Mouse (Mus musculus) cerebellum, postnatal 10 days (tissue): ENCODE results near the gene Egln3.
A peak's percentile ranks its signal among the peaks of the same experiment; 100 is the strongest.

Experiments used
- DNase-seq, 2 experiments: peaks; one replicate each; pipeline ENCODE4 v3.0.0; 2021; ENCODE audit warnings: mixed read lengths in 2 of 2

The Egln3 gene

GRCm38 (mm10) chr12:54203656-54204045 is at the start of gene Egln3:
Gene Egln3, minus strand, starts transcription at chr12:54203860.
- peak; percentile 76 to 85 for DNase-seq

- DNase-seq = no peak
Observed at GRCm38 (mm10) chr12:54253449-54253848, 49.8 kb upstream of the Egln3 start.

DNA sequence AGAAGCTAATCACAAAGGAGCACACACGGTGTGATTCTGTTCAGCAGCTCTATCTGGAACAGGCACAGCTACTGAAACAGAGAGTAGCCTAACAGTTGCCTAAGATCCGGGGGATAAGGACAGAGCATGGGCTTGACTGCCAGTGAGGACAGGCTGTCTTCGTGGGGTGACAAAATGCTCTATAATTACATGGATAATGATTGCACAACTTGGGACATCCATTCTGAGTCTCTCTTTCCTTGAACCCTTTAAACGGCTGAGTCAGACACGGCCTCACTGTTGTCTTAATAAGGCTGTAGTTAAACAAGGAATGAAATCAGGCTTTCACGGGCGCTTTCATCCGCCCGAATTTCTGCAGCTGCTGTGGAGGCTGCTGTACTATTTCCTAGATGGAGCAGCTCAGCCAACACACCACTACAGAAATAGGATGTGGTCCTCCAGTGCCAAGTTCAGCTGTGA is 48.3 kb upstream of the Egln3 start:
- DNase-seq = no peak

GRCm38 (mm10) chr12:54247835-54248234 is 44.2 kb upstream of the Egln3 start:
- no peak for DNase-seq

GRCm38 (mm10) chr12:54243158-54243557 is 39.5 kb upstream of the Egln3 start:
- no peak for DNase-seq

- no peak for DNase-seq
Observed at GRCm38 (mm10) chr12:54241976-54242375, 38.3 kb upstream of the Egln3 start.

DNA sequence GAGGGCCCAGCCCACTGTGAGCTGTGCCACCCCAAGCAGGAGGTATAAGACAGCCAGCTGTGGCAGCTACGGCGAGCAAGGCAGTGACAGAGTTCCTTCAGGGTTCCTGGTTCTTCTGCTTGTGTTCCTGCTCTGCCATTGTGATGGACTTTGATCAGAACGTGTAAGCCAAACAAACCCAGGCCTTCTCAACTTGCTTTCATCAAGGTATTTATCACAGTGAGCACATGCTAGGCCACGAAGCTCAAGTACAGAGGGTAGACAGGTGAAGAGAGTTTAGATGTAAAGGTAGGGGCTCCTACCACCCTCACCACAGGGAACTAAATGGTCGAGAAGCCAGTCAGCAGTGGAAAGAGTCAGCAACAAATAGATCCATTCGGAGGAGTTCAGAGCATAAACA is 30.1 kb upstream of the Egln3 start:
- no peak for DNase-seq

- DNase-seq = peak in 1 of 2 experiments; percentile 12
Observed at GRCm38 (mm10) chr12:54232996-54233603, 29.4 kb upstream of the Egln3 start.

DNA sequence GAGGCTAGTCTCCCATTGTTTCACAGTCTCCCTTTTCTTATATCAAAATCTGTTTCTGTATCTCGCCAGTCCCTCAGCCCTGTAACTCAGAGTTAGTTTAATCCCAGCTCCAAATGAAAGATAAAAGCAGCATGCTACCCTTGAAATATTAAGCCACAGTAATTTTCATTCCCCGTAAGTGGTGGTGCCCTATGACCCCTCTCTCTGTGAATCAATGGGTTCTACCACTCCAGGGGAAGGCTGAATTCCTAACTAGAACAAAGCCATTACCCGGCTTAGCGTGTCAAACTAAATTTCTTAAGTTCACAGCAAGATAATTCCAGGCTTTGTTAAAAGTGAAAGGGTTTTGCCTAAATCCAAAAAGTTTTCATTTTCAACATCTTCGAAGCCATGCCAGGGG is 28.8 kb upstream of the Egln3 start:
- no peak for DNase-seq

- DNase-seq = peak in 1 of 2 experiments; percentile 8
Observed at GRCm38 (mm10) chr12:54227551-54227950, 23.9 kb upstream of the Egln3 start.

DNA sequence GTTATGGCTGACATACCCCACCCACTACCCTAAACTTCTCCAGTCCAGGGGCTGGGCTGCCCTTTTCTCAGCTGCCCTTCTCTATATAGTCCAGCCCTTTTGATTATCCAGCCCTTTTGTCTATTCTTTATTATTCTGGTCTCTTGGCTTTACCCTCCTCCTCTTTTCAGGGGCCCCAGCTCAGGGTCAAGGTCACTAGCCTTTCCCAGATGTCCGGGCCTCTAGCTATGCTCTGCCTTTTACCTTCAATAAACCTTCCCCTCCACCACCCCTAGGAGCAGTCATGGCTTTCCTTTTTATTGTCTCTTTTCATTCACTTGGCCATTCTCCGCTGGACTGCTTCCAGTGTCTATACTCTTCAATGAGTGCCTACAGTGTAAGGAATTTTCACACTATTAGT is 22.7 kb upstream of the Egln3 start:
- DNase-seq = no peak

- DNase-seq = no peak
Observed at GRCm38 (mm10) chr12:54225610-54226009, 21.9 kb upstream of the Egln3 start.

DNA sequence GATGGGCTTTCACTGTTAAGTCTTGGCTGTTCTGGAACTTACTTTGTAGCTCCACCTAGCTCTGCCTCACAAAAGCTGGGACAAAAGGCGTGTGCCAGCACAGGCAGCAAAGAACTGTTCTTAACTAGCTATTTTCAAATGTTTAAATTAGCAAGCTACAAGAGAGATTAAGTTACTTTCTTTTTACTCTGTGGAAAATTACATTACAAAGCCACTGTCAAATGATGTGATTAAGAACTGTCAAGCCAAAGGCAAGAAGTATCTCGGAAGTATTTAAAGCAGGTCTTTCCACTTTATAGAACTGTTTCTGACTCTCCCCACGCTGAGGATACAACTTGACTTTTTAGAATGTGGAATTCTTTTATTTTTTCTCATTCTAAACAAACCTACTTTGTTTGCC is 21.4 kb upstream of the Egln3 start:
- no peak for DNase-seq

- no peak for DNase-seq
Observed at GRCm38 (mm10) chr12:54222036-54222760, 18.5 kb upstream of the Egln3 start.

DNA sequence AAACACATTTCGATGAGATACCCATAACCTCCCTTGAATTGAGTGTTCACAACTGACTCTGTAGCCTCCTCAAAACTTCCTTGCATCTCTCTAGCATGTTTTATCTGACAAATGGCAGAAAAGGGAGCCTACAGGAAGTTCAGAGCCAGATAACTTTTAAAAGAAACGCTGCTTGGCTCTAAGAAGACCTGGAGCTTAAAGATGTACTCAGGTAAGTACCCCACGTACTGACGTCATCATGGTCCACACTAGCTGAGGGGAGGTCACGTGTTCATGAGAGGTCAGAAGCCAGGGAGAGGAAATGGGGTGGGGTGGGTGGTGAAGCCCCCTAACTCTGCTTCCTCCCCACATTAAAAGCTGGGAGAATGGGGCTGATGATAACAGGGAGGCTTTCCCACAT is 13.0 kb upstream of the Egln3 start:
- no peak for DNase-seq

DNA sequence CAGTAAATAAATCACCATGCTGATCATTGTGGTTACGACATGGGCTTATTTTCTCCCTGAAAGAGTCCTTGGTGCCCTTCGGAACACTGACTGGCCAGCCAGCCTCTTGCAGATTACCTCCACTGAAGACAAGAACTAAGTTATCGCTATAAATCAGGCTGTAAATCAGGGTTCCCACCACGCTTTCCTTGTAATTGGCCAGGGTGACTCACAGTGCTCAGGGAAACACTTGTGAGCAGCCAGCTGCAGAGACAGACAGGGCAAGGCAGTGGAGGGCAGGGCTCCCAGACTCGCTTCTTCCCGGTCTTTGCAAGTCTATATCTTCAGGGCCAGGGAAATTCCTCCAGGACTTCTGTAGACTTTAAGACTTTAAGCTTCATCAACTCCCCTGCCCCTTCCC is 10.8 kb upstream of the Egln3 start:
- DNase-seq = no peak

DNA sequence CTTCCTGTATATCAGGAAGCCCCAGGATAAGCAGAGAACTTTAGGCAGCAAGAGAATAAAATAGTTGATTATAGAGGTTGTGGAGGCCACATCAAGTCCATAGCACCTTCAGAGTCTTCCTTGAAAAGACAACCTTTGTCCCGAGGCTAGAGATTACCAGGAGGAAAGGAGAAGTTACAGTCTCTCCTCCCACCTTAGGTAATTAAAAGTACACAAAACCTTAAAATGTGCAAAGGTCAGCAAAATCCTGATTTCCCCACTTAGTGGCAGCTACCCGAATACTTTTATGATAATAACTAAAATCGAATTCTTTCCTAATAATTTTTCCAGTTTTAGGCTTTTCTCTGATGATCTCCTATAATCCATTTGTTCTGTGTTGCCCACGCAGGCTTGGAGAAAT is 10.2 kb upstream of the Egln3 start:
- no peak for DNase-seq

DNA sequence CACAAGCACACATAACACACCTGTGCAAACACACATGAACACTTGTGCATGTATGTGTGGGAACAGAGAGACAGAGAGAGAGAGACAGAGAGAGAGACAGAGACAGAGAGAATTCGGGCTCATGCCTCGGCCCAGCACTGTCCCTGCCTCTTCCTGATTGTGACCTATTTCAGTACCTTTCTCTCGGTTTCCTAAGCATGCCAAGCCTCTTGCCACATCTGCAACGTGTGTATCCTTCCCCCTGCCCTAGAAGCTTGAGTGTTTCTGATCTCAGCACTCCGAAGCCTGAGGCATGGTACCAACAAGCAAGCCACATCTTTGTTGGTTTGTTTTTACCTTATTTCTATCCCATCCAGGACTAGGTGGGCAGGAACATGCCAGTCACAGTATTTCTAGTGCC is 9.6 kb upstream of the Egln3 start:
- DNase-seq = no peak

GRCm38 (mm10) chr12:54209182-54209563 is 5.5 kb upstream of the Egln3 start:
- no peak for DNase-seq

DNA sequence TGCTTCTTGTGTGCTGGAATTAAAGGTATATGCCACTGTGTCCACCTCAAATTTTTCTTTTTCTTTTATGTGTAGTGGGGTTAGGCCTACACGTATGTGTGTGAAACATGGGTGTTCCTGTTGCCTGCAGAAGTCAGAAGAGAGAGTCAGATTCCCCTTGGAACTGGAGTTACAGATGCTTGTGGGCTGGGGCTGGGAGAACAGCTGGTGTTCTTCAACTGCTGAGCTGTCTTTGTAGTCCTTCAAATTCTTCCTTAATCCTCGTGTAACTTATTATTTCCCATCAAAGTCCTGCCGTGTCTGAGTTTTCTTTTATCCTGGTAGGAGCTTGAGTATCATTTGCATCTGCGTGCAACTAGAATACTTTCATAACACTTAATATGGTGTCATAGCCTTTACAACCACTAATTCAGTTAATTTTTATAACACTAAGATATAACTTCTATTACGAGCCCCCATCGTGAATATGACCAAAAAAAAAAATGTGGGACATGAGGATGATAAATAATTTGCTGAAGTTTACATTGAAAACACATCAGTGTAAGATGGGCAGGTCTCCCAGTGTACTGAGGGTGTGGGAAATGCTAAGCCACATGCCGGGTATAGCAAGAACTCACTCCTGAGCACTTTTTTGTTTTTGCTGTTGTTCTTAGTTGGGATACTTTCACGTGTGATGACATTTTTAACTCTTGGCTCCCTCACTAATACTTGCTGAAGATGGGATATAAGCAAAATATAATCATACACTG is 4.9 kb upstream of the Egln3 start:
- no peak for DNase-seq

- DNase-seq = no peak
Observed at GRCm38 (mm10) chr12:54205731-54206130, 2.1 kb upstream of the Egln3 start.

GRCm38 (mm10) chr12:54205195-54205594 is 1.5 kb upstream of the Egln3 start:
- peak in 1 of 2 experiments; percentile 52 for DNase-seq

DNA sequence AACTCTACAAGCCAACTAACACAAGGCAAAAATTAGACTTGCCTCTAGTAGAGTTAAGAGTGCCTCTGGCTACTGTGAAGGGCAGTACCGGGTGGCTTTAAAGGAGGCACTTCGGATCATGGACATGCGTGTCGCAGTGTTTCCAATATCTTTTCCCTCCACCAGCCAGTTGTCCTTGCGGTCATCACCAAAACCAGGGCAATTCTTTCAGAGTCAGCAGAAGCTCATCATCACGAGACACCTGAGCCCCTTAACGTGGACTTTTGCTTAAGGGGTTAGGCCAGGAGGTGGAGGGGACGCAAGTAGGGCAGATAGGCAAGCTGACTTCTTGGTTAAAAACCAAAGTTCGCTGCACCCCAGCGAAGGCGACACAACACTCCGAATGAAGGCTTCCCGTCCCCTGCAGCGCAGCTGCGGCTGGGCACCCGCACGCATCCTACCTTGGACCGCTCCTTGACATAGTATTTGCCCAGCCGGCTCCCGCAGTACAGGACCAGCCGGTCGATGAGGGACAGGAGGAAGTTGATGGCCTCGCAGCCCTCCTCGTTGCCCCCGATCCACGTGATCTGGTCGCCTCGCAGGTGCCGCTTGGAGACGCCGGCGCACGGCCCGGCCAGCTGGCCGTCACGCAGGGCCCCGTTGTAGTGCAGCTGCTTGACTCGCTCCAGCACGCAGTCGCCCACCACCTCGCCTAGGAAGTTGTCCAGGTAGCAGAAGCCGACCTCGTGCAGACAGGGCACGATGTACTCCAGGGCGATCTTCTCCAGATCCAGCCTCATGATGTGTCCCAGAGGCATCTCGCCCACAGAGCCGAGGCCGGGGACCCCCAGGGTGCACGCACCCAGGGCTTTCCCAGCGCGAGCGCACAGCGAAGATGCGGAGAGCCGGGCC is 650 bp downstream of the Egln3 start:
- peak; percentile 65 to 71 for DNase-seq
